Mouse (Mus musculus): ENCODE measurements around the gene Arpp21. TPM values are rescaled to one million over a fixed set of nuclear protein-coding genes. Genes with fewer than 3 reads are reported as not detected.
"Not testable (repeated sequence)": the region's sequence is repeated elsewhere in the genome, so short reads cannot be mapped to it uniquely, and the experiment has no call there.

Gene Arpp21
- polyA plus RNA-seq, 1 experiment from 2014 or later, result 32.2 TPM

DNA sequence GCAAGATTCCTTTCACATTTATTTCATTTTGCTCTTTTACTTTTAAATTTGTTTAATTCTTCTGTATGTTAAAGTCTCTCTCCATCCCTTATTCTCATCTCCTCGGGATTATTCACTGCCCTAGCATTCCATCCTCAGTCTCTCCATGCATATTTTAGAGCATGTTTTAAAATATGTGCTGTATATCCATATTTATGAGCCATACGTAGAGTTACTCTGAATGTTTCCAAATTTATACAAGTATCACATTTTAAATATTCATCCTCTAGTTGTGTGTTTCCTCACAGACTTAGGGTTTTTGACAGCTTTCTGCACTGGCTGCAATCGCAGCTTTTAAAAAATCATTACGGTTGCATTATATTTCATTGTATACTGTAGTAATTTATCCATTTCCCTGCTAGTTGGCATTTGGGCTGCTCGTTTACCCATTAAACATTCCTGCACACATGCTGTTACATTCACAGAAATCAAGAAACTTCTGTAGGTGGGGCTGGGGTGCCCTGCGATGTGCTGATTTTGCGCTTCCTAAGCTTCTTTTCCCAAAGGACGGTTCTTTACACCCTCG is 187.8 kb downstream of the Arpp21 start:
- H3K36me3 ChIP-seq (ENCODE audit: control insufficient read depth, insufficient read depth), result no peaks in the 10 kb centered on the region
- WGBS, result 78% methylated on average over 9 of the region's 9 CpGs

DNA sequence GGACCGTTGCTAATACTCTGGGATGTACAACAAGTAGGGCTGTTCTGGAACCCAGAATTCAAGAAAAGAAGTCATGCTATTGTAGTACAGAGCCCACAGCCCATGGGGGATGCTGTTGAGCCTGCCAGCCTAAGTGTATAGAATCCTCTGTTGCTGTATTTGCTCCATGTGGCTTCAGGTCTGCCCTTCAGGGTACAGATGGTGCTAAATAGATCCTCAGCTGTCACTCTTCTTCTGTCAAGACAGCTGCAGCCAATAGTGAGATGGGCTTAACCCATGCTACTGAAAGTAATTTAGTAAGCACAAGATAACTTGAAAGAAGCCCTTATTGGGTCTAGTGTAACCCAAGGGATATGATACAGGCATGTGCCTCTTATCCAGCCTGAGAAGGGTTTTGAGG is 195.2 kb downstream of the Arpp21 start:
- Histone ChIP-seq H3K36me3 (ENCODE audit: control insufficient read depth, insufficient read depth) (no peaks in the 10 kb centered on the region), H3K4me3 (ENCODE audit: low read length) (no peak overlapping the region)
- 77% methylated on average over 1 of the region's 1 CpGs for WGBS

More for the DNA sequence above, 187.8 kb downstream of the Arpp21 start:
- Histone ChIP-seq H3K4me2 (ENCODE audit: low read depth, low read length) (no peak overlapping the region), H3K4me3 (ENCODE audit: low read length) (no peak overlapping the region), H3K9ac (ENCODE audit: low read length) (no peak overlapping the region), H3K4me1 (ENCODE audit: control insufficient read depth, insufficient read depth, low read length) (no peaks in the 10 kb centered on the region), H3K27ac (ENCODE audit: low read length) (no peak overlapping the region), H3K27me3 (ENCODE audit: control insufficient read depth, insufficient read depth, low read length) (no peaks in the 10 kb centered on the region), H3K9me3 (replicated peaks; ENCODE audit: control insufficient read depth, low read length) (no peaks in the 10 kb centered on the region)
- no peak for ATAC-seq (replicated peaks; ENCODE audit: extremely low read depth, insufficient read depth, low FRiP score)

DNA sequence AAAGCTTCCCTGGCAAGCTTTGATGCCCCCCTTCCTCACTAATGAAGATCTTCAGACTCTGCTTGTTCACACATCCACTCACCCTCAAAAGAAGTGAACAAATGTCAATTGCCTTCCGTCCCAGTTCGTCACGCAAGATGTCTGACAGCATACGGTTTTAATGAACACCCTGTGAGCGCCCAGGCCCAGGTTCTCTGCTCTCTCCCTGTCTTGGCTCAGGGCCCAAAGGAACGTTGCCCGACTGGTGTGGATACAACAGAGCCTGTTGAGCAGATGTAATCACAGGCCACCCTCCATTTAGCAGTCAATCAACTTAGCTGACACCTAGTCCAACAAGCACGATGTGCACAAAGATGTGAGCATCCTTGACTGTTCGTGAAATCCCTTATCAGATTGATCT is 198.0 kb downstream of the Arpp21 start:
- Histone ChIP-seq H3K4me3 (ENCODE audit: low read length) (no peak overlapping the region), H3K36me3 (ENCODE audit: control insufficient read depth, insufficient read depth) (no peaks in the 10 kb centered on the region), H3K27ac (ENCODE audit: low read length) (no peak overlapping the region), H3K4me2 (ENCODE audit: low read depth, low read length) (no peak overlapping the region), H3K9me3 (replicated peaks; ENCODE audit: control insufficient read depth, low read length) (no peaks in the 10 kb centered on the region), H3K4me1 (ENCODE audit: control insufficient read depth, insufficient read depth, low read length) (no peaks in the 10 kb centered on the region), H3K27me3 (ENCODE audit: control insufficient read depth, insufficient read depth, low read length) (no peaks in the 10 kb centered on the region), H3K9ac (ENCODE audit: low read length) (no peak overlapping the region)
- 55% methylated on average over 9 of the region's 9 CpGs for WGBS
- ATAC-seq (replicated peaks; ENCODE audit: extremely low read depth, insufficient read depth, low FRiP score), result no peak

More for the DNA sequence above, 195.2 kb downstream of the Arpp21 start:
- H3K4me2 ChIP-seq (ENCODE audit: low read depth, low read length), result no peak overlapping the region
- no peak for ATAC-seq (replicated peaks; ENCODE audit: extremely low read depth, insufficient read depth, low FRiP score)
- H3K27me3 ChIP-seq (ENCODE audit: control insufficient read depth, insufficient read depth, low read length), result no peaks in the 10 kb centered on the region
- H3K9me3 ChIP-seq (replicated peaks; ENCODE audit: control insufficient read depth, low read length), result no peaks in the 10 kb centered on the region
- H3K27ac ChIP-seq (ENCODE audit: low read length), result no peak overlapping the region
- no peak overlapping the region for H3K9ac ChIP-seq (ENCODE audit: low read length)
- no peaks in the 10 kb centered on the region for H3K4me1 ChIP-seq (ENCODE audit: control insufficient read depth, insufficient read depth, low read length)

DNA sequence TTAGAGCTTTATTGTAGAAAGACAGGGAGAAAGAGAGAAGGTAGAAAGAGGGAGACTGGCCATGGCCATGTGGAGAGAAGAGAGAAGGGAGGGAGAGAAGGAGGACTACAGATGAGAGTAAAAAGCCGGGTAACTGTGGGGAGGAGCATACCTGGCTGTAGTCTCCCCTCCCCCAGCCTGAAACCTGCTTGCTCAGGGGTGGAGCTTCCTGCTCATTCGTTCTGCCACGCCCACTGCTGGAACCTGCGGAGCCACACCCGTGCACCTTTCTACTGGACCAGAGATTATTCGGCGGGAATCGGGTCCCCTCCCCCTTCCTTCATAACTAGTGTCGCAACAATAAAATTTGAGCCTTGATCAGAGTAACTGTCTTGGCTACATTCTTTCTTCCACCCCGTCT is 201.9 kb downstream of the Arpp21 start:
- 36% methylated on average over 2 of the region's 10 CpGs for WGBS
- H3K27me3 ChIP-seq (ENCODE audit: control insufficient read depth, insufficient read depth, low read length); H3K4me1 ChIP-seq (ENCODE audit: control insufficient read depth, insufficient read depth, low read length); ATAC-seq (replicated peaks; ENCODE audit: extremely low read depth, insufficient read depth, low FRiP score); H3K9ac ChIP-seq (ENCODE audit: low read length); H3K4me3 ChIP-seq (ENCODE audit: low read length); H3K9me3 ChIP-seq (replicated peaks; ENCODE audit: control insufficient read depth, low read length); H3K36me3 ChIP-seq (ENCODE audit: control insufficient read depth, insufficient read depth); H3K4me2 ChIP-seq (ENCODE audit: low read depth, low read length); H3K27ac ChIP-seq (ENCODE audit: low read length): not testable (repeated sequence)

DNA sequence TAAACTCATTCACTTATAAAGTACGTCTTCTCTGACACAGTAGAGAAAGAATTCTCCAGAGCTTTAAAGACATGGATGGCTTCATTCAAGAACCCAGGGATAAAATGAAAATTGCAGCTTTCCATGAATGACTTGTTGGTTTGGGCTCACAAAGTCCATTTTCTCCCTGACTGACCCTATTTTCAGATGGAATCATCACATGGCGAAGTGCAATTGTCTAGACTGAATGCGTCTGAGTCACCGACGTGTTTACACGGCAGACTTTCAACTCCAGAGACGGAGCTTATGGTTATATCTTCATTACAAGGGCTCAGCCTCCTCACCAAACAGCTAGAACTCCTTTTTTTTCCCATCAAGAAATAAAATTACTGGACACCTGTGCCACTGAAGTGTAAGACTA is 203.6 kb downstream of the Arpp21 start:
- no peaks in the 10 kb centered on the region for H3K4me1 ChIP-seq (ENCODE audit: control insufficient read depth, insufficient read depth, low read length)
- no peaks in the 10 kb centered on the region for H3K9me3 ChIP-seq (replicated peaks; ENCODE audit: control insufficient read depth, low read length)
- WGBS, result 74% methylated on average over 7 of the region's 7 CpGs
- no peak overlapping the region for H3K9ac ChIP-seq (ENCODE audit: low read length)
- H3K4me3 ChIP-seq (ENCODE audit: low read length), result no peak overlapping the region
- no peak for ATAC-seq (replicated peaks; ENCODE audit: extremely low read depth, insufficient read depth, low FRiP score)
- H3K27me3 ChIP-seq (ENCODE audit: control insufficient read depth, insufficient read depth, low read length), result no peaks in the 10 kb centered on the region
- no peaks in the 10 kb centered on the region for H3K36me3 ChIP-seq (ENCODE audit: control insufficient read depth, insufficient read depth)
- H3K4me2 ChIP-seq (ENCODE audit: low read depth, low read length), result no peak overlapping the region
- no peak overlapping the region for H3K27ac ChIP-seq (ENCODE audit: low read length)

DNA sequence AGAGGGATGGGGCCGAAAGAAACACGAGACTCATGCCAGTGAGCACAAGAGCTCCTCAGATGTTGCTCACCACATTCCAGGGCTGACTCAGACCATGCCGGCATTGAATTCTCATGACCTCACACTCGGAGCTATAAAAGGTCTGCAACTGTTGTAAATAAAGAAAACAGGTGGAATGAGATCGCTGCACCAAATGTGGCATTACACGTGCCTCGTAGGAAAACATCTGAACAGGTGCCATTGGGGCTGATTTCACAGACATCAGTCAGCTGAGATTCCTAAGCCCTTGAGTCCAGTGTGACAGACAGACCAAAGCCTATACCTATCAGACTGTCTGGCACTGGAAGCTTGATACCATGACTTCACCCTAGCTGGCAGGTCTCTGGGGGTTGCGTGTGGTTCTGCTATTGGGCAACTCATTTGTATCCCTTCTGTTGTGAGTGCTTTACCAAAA is 212.1 kb downstream of the Arpp21 start:
- Histone ChIP-seq H3K4me3 (ENCODE audit: low read length) (no peak overlapping the region), H3K4me2 (ENCODE audit: low read depth, low read length) (no peak overlapping the region; the same call in 1 of the 2 replicates), H3K27me3 (ENCODE audit: control insufficient read depth, insufficient read depth, low read length) (no peaks in the 10 kb centered on the region), H3K36me3 (ENCODE audit: control insufficient read depth, insufficient read depth) (no peaks in the 10 kb centered on the region), H3K9me3 (replicated peaks; ENCODE audit: control insufficient read depth, low read length) (no peaks in the 10 kb centered on the region; the same call in 1 of the 2 replicates), H3K27ac (ENCODE audit: low read length) (no peak overlapping the region), H3K9ac (ENCODE audit: low read length) (no peak overlapping the region), H3K4me1 (ENCODE audit: control insufficient read depth, insufficient read depth, low read length) (peaks cover 7% of the 10 kb centered on the region; the same call in 1 of the 2 replicates)
- WGBS, result 44% methylated on average over 8 of the region's 8 CpGs
- peak; percentile 60; the same call in 1 of the 2 replicates for ATAC-seq (replicated peaks; ENCODE audit: extremely low read depth, insufficient read depth, low FRiP score)

DNA sequence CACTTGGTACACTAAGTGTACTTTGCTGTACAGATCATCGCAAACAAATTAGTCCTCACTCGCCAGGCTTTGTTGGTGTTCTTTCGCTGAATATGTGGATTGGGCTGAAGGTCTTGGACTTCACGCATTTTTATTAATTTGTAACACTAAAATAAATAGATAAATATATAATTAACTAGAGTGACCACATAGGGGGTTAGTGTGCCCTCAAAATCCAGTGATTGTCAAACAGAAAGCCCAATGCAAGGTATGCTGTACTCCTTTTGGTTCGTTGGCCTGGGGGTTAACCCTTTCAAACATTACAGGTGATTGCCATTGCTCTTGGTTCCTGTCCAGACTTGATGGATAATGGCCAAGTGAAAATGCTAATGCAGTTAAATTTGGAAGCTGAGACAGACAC is 212.6 kb downstream of the Arpp21 start:
- Histone ChIP-seq H3K4me3 (ENCODE audit: low read length) (no peak overlapping the region), H3K36me3 (ENCODE audit: control insufficient read depth, insufficient read depth) (no peaks in the 10 kb centered on the region), H3K4me2 (ENCODE audit: low read depth, low read length) (no peak overlapping the region), H3K9ac (ENCODE audit: low read length) (no peak overlapping the region), H3K4me1 (ENCODE audit: control insufficient read depth, insufficient read depth, low read length) (peaks cover 7% of the 10 kb centered on the region; the same call in 1 of the 2 replicates), H3K9me3 (replicated peaks; ENCODE audit: control insufficient read depth, low read length) (no peaks in the 10 kb centered on the region; the same call in 1 of the 2 replicates), H3K27ac (ENCODE audit: low read length) (no peak overlapping the region), H3K27me3 (ENCODE audit: control insufficient read depth, insufficient read depth, low read length) (no peaks in the 10 kb centered on the region)
- 78% methylated on average over 5 of the region's 5 CpGs for WGBS
- ATAC-seq (replicated peaks; ENCODE audit: extremely low read depth, insufficient read depth, low FRiP score), result no peak

Small RNA genes within 50 kb of the gene (microRNA-seq; reads per million reads assigned to microRNA genes)
- 96.8 reads per million, percentile 50 among the genes with 10 or more reads in this experiment for gene Mir128-2

Measured in heart, embryonic 16.5 days (tissue).